Mouse (Mus musculus) left cerebral cortex, adult 18-20 months (tissue): Measurements from ENCODE around the gene Gm4737. TPM values are rescaled to one million over a fixed set of nuclear protein-coding genes. Genes with fewer than 3 reads are reported as not detected.
A peak's percentile ranks its signal among the peaks of the same experiment; 100 is the strongest.
"Not testable (repeated sequence)": the region's sequence is repeated elsewhere in the genome, so short reads cannot be mapped to it uniquely, and the experiment has no call there.

Experiments used
- DNase-seq, 2 experiments: peaks; one replicate each; pipeline ENCODE4 v3.0.0; 2021 to 2022; ENCODE audit warnings: low spot score in 2 of 2, mixed read lengths in 1 of 2
- long read RNA-seq, 2 experiments: library from polyadenylated mRNA; stranded (forward); transcript quantifications; one replicate each; pipeline ENCODE4 v2.0.0; 2021
- total RNA-seq, 2 experiments: library from RNA; stranded (reverse); gene quantifications; 2 replicates each; pipeline ENCODE4 v1.2.3; 2021

The Gm4737 gene
- total RNA-seq = 10 to 100 TPM; 14.3 to 15.9 TPM
- long read RNA-seq, experiment 1, transcript Gm4737-201 (1 exons, 2,093 nt) = major isoform, 14 of 14 reads
- long read RNA-seq, experiment 1, partial matches to known transcripts = 0 of 14 reads
- long read RNA-seq, experiment 1, other reads (novel, unspliced or antisense) = 0 of 14 reads
- long read RNA-seq, experiment 2, transcript Gm4737-201 (1 exons, 2,093 nt) = major isoform, 9 of 9 reads
- long read RNA-seq, experiment 2, partial matches to known transcripts = 0 of 9 reads
- long read RNA-seq, experiment 2, other reads (novel, unspliced or antisense) = 0 of 9 reads

DNA sequence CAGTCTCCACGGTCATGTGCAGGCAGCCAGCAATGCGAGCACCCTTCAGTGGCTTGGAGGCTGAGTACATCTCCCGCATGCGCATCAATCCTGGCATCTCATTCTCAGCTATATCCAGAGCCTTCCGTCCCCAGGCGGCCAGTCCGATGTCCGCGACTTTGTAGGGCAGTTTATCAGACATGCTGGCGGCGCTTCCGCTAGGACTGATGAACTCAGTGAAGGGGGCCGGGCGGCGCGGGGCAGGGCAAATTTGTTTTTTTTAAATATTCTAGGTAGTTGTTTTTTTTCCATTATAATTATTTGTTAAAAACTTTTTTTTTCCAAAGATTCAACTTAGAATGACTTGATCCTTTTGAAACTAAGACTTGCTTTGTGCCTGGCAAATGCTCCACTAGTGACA lies at the start of gene Gm4737:
Gm4737 (minus strand) TSS at position 246 of the 400 bp plus-strand sequence.
- not testable (repeated sequence) for DNase-seq

DNA sequence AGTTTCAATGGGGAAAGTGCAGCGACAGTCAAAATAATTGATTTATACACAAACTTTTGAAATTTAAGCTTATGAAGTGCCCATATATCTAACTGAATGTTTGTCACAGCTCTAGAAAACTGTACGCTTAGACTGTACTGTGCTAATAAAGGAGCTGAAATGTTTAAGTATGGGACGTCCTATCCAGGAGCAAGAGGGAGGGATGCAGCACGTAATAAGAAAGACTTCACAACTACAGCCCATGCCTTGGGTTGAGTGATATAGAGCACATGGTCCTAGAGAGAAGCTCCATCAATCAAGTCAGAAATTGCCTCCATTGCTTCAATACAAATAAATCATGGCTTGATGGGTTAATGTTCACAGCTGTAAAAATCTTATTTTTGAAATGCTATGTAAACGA lies 40.9 kb upstream of the Gm4737 start:
- DNase-seq = no peak

DNA sequence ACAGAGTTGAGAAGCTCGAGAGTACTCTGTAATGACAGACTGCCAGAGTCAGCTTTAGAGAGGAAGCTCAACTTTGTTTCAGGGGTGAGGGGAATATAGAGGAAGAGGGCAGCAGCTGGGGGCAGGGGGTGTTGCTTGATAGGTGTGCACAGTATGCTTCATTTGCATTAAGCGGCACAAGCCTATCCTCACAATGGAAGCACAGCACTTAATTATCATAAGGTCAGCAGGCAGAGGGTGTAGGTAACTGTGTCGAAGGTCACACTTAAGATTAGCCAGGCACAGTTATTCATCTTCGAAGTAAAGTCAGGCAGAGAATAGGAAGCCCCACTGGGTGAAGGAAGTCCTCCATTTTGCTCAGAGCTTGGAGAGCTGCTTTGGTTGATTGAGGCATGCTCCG lies 28.2 kb upstream of the Gm4737 start:
- DNase-seq = no peak

DNA sequence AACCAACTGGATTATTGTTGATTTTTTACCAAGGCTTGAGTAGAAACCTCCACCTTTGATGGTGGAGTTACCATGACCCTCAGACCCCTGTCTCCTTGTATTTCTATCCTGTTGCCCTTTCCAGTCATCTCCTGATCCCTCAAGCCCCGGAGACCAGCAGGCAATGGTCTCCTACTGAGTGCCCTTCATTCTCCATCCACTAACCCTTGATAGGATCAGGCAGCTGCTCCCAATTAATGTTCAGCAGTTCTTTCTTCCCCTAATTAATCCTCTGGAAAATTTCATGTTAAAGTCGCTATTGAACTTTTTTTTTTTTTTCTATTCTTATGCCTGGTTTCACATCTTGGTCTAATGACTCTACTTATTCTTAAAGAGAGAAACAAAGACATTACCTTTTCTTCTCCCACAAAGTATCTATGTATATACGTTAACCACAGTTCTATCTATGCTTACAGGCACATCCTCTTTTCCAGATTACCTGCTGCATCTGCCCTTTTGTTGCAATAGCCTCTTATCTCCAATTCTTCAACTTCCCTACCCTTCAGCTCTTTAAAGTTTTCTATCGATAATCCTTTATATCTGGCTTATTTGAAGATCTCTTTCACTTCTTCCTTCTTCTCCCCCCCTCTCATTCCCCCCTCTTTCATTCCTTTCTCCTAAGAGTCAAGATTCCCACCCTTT lies 23.4 kb upstream of the Gm4737 start:
- no peak for DNase-seq

DNA sequence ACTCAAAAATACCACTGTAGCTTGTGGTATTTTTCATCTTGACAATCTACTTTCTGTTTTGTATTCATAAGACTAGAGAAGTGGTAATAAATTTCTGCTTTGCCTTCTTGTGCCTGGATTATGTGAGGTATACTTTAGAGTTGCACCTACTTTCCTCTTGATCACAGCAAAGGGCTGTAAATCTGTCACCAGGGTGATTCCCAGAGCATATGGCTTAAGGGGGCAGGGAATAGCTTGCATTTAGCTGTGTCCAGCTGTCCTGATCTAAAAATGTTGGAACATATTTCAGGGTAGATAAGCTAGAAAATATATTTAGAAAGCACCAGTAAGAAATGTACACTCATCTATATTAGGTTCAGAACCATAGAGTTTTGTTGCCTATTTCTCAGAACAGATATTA lies 18.2 kb upstream of the Gm4737 start:
- peak; percentile 5 to 22 for DNase-seq

DNA sequence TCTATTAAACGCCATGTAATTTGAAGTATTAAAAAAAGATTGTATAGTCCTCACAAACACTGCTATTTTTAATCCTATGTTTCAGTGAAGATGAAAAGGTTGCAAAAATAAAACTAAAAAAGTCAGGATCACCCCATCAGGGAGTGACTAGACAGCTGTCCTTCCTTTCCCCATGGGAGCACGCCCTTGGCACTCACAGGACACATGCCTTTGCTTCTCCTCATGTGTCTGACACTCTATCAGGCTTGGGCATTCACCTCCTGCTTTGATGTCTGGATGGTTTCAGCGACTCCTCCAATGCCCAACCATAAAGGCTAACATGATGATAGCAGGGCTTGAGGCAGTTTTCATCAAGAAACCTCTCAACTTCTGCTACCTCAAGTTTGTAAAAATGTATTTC lies 12.1 kb upstream of the Gm4737 start:
- DNase-seq = no peak

DNA sequence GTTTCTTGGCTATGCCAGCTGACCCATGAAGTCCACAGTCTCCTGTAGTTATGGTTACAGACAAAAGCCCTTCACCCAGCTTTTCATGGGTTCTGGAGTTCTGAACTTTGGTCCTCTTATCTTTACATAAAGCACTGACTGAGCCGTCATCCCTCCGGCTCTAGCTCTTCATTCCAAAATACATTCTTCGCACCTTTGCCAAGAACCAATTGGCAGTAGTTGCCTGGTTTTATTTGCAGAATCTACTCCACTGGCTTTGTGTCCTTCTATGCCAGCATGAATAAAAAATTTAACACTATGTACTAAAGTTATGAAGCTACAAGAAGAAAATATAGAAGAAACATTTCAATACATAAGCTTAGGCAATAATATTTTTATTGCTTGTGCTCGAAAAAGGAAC lies 10.4 kb upstream of the Gm4737 start:
- no peak for DNase-seq

DNA sequence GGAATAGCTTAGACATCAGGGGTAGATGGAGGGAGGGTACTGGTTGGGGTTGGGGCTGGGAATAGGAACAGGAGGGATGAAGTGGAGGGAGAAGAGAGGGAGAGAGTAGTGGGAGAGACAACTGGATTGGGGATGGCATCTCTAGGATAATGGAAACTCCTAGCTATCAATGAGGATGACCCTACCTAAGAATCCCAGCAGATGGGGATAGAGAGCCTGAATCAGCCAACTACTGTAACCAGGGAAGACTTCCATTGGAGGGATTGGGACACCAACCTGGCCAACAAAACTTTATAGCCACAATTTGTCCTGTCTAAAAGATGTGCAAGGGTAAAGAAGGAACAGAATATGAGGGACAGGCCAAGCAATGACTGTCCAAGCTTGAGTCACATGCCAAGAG lies 3.7 kb downstream of the Gm4737 start:
- no peak for DNase-seq

DNA sequence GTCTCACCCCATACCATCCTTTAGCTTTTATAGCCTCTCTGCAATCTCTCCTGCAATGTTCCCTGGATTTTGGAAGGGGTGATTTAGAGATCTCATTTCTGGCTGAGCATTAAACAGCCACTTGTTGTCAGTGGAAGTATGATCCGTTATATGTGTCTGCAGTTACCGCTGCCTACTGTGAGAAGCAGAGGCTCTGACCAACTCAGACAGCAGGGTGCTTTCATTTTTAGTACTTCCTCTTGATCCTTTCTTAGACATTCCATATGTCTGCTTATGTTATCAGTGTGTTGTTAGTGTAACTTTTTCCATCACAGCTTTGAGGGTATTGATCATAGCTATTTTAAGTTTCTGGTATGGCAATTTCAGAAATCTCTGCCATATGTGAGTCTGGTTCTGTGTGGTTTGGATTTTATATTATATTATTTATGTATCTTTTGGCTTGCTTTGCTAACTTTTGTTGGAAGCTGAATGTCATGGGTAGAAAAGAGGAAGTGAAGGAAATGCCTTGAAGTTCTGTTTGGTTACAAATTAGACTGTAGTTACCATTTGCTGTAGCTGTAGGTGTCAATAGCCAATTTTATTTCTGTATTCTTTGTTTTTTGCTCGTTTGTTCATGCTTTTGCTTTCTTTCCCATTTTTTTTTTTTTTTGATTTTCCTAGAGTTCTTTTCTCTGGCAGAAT lies 6.1 kb downstream of the Gm4737 start:
- DNase-seq = no peak

DNA sequence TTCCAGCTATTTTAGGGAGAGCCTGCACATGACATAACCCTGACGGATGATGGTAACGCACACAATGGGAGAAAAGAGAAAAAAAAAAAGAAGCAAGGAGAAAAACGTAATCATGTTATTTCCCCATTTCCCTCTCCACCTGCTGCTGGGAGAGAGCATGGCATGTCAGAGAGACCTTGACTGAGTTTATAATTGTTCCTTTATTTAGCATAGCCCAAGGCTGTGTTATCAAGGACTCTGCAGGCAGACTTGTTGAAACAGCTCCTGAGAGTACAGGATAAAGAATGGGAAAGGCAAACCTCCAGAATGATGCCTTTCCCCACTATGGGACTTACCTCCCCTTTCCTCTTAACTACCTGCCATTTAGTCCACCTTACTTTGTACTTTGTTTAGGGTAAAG lies 7.9 kb downstream of the Gm4737 start:
- DNase-seq = no peak

DNA sequence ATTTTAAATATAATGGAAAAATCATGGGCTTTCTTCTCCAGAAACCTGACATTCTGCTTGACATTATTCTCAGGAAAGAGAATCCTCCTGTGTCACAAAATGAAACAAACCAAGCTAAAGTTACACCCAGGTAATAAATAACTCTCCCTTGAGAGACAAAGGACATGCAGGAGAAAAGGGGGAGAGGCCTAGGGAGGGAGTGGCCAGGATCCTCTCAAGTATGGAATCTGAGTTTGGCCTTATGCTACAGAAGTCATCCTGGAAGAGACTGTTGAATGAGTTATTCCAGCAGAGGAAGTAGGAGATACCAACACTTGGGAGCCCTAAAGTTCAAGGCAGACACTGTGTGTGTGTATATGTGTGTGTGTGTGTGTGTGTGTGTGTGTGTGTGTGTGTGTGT lies 32.6 kb downstream of the Gm4737 start:
- no peak for DNase-seq

DNA sequence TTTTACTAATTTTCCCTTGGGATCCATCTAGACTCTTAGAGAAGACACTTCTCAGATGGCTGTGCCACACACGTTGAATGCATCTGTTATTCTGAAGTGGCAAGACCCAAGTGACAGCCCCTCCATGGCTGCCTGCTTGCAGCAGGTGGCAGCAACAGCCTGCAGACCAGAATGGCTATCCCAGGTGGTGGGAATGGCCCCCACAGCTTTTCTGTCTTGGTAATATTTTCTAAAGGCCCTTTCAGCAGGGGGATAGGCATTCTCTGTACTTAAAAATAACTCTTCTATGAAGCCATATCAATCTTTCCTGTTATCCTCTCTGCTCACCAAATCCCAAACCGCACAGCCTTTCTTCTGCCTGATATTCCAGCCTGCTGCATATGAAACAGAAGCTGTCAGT lies 33.5 kb downstream of the Gm4737 start:
- peak; percentile 12 to 33 for DNase-seq

DNA sequence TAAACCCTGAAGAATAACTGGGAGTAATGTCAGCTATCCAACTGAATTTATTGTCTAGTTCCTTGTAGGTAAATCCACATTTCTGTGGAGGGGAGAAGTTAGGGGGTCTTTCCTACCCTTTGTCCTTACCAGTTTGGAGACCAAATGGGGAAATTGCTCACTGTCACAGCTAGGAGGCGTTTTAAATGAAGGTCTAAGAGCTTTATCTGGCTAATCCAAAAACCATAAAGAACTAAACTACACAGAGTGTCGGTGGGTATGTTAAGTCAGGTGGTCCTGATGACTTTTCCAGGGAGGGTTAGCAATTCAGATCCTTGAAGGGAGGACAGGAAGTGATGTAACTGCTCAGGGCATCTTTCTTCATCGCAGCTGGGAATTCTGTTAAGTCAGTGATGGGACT lies 34.3 kb downstream of the Gm4737 start:
- no peak for DNase-seq

DNA sequence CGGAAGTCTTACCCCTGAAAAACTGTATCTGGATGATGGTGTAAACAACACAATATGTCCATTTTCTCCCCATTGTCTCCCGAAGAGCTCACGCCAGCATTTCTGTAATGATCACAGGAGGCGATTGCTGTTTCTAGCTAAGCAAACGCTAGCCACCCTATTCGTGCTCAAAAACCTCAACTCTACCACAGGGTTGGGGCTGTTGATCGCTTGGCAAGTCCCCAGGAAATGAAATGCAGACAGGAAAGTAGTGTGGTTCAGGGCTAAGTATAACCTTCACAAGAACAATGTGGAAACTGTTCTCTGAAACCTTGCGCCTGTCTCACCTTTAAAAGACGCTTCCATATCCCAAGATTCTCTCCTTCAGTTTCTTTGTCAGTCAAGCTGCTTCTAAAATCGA lies 34.9 kb downstream of the Gm4737 start, which contains the start of gene Cd96:
Cd96 (minus strand) TSS at position 232 of the 400 bp plus-strand sequence.
- no peak for DNase-seq

DNA sequence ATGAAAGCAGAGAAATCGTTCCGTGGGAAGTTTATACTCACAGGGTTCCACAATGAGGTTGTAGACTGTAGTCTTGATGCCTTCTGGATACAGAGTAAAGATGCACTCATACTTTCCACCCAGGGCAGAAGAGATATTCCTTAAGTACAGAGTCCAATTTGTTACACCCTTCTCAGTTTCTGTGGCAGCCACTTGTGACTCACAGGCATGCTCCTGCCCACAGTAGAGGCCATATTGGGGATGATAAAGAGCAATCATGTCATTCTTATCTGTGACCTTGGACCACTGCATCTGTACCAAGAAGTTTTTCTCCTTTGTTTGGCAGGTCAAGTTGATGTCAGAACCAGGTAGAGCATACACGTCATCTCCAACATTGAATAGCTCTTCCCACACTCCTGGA lies 37.2 kb downstream of the Gm4737 start:
- DNase-seq = no peak

DNA sequence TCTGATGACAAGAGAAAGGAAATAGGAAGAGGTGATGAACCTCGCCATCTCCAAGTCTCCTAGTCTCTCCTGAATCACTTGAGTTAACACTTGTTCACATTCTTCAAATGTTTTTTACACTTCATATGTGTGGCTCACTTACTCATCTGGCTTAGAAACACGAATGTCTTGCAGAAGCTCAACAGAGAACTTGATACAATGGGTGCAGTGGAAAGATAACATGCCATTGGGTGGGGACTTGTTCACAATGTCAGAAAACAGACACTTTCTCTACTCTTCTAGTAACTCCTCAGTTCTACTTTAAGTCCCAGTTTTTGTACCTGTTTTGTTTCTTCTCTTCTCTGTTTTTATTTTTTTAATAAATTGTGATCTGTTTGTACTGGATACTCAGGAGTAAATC lies 40.1 kb downstream of the Gm4737 start:
- DNase-seq = no peak

DNA sequence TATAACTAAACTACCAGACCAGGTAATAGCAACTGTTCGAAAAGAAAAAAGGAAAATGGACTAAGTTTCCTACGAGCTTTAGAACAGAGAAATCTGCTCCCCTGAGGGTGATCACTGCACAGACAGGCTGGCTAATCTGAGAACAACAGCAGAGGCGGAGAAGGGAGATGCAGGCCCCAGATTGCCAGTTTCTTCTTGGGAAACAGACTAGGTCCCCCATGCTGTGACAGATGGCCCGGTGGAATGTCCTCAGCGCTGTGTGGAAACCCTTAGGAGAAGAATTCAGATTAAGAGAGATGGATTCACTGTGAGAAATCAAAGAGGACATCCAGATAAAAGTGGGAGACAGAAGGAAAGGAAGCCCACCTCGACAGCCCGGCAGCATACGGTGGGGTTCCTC lies 45.3 kb downstream of the Gm4737 start:
- peak; percentile 10 to 42 for DNase-seq

DNA sequence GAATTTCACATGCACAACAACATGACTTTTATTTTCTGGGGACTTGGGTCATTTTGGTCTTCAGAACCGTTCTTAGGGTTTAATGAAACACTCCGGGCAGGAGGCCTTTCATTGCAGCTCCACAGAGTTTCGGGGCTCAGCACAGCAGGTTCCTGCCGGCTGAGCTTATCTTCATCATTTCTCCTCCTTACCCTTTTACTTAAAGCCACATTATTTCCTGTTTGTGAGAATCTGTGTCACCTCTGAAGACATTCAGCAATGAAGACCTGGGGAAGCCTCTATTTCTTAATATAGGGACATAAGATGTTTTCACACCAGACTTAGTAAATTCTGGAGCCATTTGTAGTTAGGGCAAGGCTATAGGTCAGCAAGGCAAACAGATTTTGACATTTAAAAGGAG lies 47.4 kb downstream of the Gm4737 start:
- DNase-seq = no peak

DNA sequence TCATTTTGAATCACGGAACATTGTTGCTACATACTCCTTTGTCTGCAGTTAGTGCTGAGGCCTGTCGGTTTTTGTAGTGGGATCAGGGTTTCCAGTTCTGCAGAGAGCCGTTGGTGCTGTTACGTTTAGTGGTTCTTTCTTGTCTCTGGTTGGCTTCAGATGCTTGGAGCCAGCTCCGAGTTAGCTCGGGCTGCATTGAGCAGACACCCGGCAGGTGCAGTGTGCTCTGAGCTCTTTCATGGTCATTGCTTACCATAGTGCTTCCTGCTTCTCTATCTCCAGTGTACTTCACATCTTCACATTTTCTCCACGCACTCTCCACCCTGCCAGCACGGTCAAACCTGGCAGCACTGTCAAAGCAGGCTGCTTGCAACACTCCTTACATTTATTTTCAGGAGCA lies 50.4 kb downstream of the Gm4737 start:
- no peak for DNase-seq
